Comparison of ENCODE assay signal across 21 mouse cellular contexts in genomic region chr6:99924181-99924580, GRCm38 (mm10).
DNase-seq lines count a peak whose midpoint lies in the region; ATAC-seq and TF ChIP-seq lines count a peak whose summit lies in the region.
"Had no signal": no experiment of that assay in that cellular context is flagged by ENCODE, and none has a peak within 500 bp of the region (broad histone marks: within the 10 kb centered on the region; RNA-seq: fewer than 3 reads in every experiment).

No protein-coding gene starts in this region.

- DNase-seq in gastrocnemius, adult 2 months, result no peak
- DNase-seq in gastrocnemius, postnatal 4 days (ENCODE audit: low spot score in 2 of 2), result no peak
- peak; percentile 48 for DNase-seq in brain, embryonic 14.5 days (ENCODE audit: low read depth)
- DNase-seq in embryo, embryonic 11 days, result peak; percentile 39
- DNase-seq in limb, embryonic 10.5 days (ENCODE audit: low spot score), result peak; percentile 80
- no peak for DNase-seq in left cerebral cortex, adult 11 months (ENCODE audit: low spot score)
- DNase-seq in midbrain, embryonic 11.5 days (ENCODE audit: low spot score, missing footprints), result no peak
- DNase-seq: adrenal gland, adult 2 months; adrenal gland, postnatal 25 days; cerebellum, adult 11 months; cerebellum, adult 8-10 months; cerebellum, postnatal 25 days; gastrocnemius, postnatal 25 days; heart, adult 11 months; heart, postnatal 14 days; kidney, adult 18-20 months had no signal

- 16% methylated on average over 8 of the region's 8 CpGs for WGBS in limb, embryonic 10.5 days
- WGBS in midbrain, embryonic 11.5 days, result 64% methylated on average over 8 of the region's 8 CpGs

- no peaks in the 10 kb centered on the region for H3K36me3 ChIP-seq in limb, embryonic 10.5 days
- no peaks in the 10 kb centered on the region for H3K36me3 ChIP-seq in midbrain, embryonic 11.5 days (ENCODE audit: control insufficient read depth, insufficient read depth, low read length)
- H3K36me3 ChIP-seq: forebrain, embryonic 15.5 days; heart, embryonic 10.5 days; hindbrain, embryonic 13.5 days had no signal

- peak; percentile 6; the same call in 1 of the 2 replicates for TF ChIP-seq CTCF in gastrocnemius, adult 2 months (IDR thresholded peaks at IDR 0.05)
- no peak for TF ChIP-seq CTCF in brain, embryonic 14.5 days (IDR thresholded peaks at IDR 0.05; ENCODE audit: borderline replicate concordance, extremely low read depth, insufficient read depth, insufficient read length)

- H3K27ac ChIP-seq in gastrocnemius, adult 2 months, result no peak overlapping the region
- H3K27ac ChIP-seq in limb, embryonic 10.5 days, result peak overlapping the region; percentile 63
- H3K27ac ChIP-seq in midbrain, embryonic 11.5 days (ENCODE audit: low read depth, low read length), result no peak overlapping the region
- H3K27ac ChIP-seq: forebrain, embryonic 15.5 days; heart, embryonic 10.5 days; hindbrain, embryonic 13.5 days; hindbrain, postnatal 0 days had no signal

- no peak overlapping the region for H3K9ac ChIP-seq in midbrain, embryonic 11.5 days (ENCODE audit: low read length)
- H3K9ac ChIP-seq: forebrain, embryonic 15.5 days; hindbrain, embryonic 13.5 days had no signal

- no peak for TF ChIP-seq POLR2A in brain, embryonic 14.5 days (IDR thresholded peaks at IDR 0.05; ENCODE audit: borderline replicate concordance, extremely low read depth, insufficient read depth, insufficient read length, poor library complexity, severe bottlenecking)

- H3K9me3 ChIP-seq in limb, embryonic 10.5 days (replicated peaks), result no peaks in the 10 kb centered on the region
- H3K9me3 ChIP-seq in midbrain, embryonic 11.5 days (ENCODE audit: control insufficient read depth, low read length), result no peaks in the 10 kb centered on the region
- H3K9me3 ChIP-seq: forebrain, embryonic 15.5 days; heart, embryonic 10.5 days; hindbrain, embryonic 13.5 days had no signal

- H3K4me1 ChIP-seq in limb, embryonic 10.5 days, result peaks cover 40% of the 10 kb centered on the region
- no peaks in the 10 kb centered on the region for H3K4me1 ChIP-seq in midbrain, embryonic 11.5 days (ENCODE audit: control insufficient read depth, insufficient read depth, low read length)
- H3K4me1 ChIP-seq: hindbrain, embryonic 13.5 days had no signal

- no peak overlapping the region for H3K4me2 ChIP-seq in midbrain, embryonic 11.5 days
- H3K4me2 ChIP-seq: forebrain, embryonic 15.5 days; hindbrain, embryonic 13.5 days had no signal

- no peak for ATAC-seq in midbrain, embryonic 11.5 days (ENCODE audit: low FRiP score)
- ATAC-seq: forebrain, embryonic 15.5 days; hindbrain, postnatal 0 days had no signal

- peaks cover 62% of the 10 kb centered on the region for H3K27me3 ChIP-seq in limb, embryonic 10.5 days (ENCODE audit: low read depth, poor library complexity, severe bottlenecking)
- H3K27me3 ChIP-seq in midbrain, embryonic 11.5 days (ENCODE audit: control insufficient read depth, insufficient read depth, low read length), result no peaks in the 10 kb centered on the region; the same call in 1 of the 2 replicates
- H3K27me3 ChIP-seq: CH12.LX; forebrain, embryonic 15.5 days had no signal

- intact Hi-C loops in gastrocnemius, adult 2 months (cut with DNase I), result no loop called here

- H3K4me3 ChIP-seq in gastrocnemius, adult 2 months, result no peak overlapping the region
- H3K4me3 ChIP-seq in limb, embryonic 10.5 days, result no peak overlapping the region
- H3K4me3 ChIP-seq in midbrain, embryonic 11.5 days (ENCODE audit: low read depth, low read length), result no peak overlapping the region
- H3K4me3 ChIP-seq: forebrain, embryonic 15.5 days; heart, embryonic 10.5 days; hindbrain, embryonic 13.5 days had no signal

Comparison
In these comparisons a context has a peak if more than half of its experiments do, and no peak if none do; other contexts are left out.
1. DNase-seq: peak in brain, embryonic 14.5 days (single experiment), embryo, embryonic 11 days (single experiment) and limb, embryonic 10.5 days (single experiment); none in gastrocnemius, adult 2 months (single experiment), gastrocnemius, postnatal 4 days (0 of 2), left cerebral cortex, adult 11 months (single experiment) and midbrain, embryonic 11.5 days (single experiment).